Mouse (Mus musculus) natural killer cell, adult 2 months (primary cell): ENCODE measurements around the gene Heg1.

Source experiments
- DNase-seq, 2 experiments: peaks; one replicate each; pipeline ENCODE4 v3.0.0; 2022; ENCODE audit warnings: low spot score in 2 of 2

Heg1 gene

DNA sequence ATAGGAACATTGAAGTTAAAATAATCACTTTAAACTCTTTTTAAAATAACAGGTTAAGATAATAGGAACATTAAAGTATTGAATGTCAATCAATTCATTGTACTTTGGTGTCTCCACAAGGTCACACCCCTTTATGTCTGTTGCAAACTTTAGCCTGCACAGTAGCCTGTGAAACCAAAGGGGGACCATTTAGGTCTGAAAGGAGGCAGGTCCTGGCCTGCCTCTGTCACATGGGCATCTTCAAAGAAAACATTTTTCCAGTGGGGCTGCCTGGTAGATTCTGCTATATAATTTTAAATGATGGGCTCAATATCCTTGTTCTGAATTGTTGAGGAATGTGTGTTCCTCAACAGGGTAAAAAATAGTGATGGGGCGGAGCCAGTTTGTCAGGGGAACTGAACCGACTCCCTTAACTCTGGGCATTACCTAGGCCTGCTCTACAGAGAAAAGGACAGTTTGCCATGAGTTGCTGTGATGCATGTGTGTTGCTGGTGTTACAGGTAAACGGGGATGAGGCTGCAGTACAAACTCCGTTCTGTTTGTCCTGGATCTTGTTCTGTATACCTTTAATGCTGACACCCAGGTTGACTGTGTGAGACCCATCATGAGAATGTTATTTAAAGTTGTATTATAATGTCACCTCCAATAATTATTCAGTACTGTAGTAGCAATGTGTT, 86.7 kb downstream of the Heg1 start:
- no peak for DNase-seq

DNA sequence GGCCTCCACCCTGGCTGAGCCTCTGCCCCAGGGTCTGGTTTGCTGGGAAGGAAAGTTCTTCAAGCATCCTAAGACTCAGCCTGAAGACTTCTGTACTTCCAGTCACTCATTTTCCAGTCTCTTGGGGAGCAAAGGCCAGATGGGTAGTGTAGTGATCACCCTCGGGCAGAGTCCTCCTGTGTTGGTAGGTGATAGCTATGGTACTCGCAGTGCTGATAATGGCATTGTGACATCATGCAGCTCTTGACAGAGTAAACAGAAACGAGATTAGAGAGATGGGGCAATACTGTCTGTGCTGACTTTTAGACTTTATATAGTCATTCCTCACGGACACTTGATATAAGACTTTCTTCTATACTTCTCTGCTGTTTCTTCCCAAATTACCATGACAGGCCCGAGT, 88.6 kb downstream of the Heg1 start:
- no peak for DNase-seq

DNA sequence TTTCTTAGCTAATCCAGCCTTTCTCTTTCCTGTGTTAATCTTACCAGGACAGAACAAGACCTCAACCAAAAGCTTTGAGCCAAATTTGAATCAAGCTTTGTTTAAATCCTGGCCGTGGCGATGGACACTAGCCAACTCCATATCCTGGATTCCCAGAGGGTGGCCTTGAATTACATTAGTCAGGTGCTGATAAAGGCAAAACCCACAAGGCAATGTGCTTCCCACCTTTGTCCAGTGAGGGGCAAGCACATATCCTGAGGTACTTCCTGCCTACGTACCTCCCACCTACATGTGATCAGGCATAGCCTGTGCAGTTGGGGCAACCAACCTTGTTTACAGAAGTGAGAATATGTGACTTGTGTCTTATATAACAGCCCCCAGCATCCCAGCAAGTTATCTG, 90.8 kb downstream of the Heg1 start:
- no peak for DNase-seq

DNA sequence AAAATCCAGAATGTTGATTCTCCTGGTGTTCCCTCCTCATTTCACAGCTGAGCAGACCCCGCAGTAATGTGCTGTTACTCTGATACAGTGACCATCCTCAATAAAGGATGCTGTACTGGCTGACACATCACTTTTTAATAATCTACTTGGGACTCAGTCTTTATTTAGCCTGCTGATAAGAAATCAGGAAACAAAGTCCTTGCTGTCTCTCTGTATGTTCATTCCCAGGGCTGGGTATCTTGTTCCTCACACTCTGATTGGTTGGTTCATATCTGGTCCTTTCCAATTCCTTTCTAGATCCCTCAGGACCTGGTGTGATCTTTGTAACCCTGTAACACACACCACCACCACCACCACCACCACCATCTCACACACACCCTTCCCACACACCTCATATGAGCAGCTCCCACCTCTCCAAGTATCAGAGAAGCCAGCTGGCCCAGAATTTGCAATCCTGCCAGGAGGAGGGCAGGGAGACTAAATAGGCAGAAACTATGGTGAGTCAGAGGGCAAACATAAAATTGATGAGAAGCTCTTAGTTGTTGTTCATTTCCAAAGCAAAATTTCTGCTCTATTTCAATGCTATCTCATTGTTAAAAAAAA, 91.7 kb downstream of the Heg1 start:
- no peak for DNase-seq

DNA sequence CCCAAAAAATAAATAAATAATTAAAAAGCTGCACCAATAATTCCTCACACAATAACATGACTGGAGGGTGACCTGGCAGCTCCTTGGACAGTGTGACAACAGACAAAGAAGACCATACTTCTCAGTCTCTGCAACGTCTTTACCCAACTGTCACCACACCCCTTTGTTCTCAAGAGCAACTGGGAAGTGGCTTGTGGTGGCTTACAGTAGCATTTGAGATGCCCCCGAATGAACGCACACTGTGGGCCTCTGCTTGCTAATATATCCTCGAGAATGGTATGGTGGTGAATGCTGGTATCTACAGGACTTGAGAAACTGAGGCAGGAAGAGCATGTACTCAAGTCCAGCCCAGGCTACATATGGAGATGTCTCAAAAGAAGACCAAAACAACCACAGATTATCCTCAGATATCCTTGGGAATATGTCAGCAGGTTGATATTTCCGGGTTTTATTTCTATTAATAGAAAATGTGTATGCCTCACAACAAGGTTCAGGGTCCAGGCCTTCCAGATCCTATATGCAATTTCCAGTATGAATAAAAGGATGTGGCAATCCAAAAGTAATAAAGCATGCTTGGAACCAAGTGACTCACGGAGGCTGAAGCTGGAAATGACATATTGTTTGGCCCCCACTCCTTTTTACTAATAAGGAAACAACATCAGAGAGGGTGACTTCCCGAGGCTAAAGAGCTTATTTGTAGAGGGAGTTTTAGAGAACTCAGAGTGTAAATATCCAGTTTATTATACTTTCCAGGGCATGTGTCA, 92.8 kb downstream of the Heg1 start:
- DNase-seq: no peak

DNA sequence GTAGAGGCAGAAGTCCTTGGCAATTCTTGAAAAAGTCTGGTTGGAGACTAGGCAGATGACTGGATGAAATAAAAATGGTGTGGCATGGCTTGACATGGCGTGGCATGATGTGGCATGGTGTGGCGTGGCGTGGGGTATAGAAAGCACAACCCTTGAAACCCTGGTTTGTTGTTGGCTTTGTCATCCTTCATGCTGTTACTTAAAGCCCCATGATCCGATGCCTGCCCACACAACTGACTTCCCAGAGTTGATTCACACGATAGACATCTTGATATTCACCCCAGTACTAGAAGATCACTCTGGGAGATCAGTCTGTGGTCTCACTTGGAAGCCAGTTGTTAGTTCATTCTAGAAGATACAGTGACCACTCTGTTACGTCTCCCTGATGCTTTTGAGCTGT, 93.4 kb downstream of the Heg1 start:
- DNase-seq: no peak

DNA sequence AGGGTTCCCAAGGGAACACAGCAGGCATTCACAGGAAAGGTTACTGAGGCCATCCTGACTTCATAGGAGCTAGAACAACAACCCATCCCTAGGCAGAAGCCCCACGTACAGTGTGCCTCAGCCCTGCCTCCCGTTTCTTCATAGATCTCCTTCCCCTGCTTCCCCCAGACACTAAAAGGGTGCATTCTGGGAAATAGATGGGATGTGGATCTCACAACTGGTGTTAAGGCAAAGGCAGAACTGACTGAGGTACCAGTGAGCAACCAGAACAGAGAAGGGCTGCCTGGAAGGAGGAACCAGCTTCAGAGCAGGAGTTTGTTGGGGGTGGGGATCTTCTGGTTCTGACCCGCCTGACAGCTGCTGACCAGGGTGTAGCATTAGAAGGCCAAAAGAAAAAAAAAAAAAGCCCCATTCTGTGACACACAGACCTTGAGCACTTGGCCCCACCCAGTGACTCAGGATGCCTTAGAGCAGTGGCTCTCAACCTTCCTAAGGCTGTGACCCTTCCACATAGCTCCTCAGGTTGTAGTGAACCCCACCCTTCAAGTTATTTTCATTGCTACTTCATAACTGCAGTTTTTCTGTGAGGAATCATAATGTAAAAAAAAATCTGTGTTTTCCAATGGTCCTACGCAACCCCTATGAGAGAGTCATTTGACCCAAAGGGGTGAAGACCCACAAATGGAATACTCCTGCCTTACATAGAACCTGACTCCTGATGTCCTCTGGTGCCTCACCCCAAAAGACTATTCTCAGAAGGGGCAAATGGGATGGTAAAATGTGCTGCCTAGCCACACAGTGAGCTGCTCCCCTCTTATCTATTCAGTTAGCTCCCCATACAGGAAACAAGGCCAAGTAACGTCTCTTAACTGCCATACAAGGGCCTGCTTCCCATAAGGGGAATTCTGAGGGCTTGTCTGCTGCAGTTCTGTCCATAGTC, 97.9 kb downstream of the Heg1 start:
- DNase-seq: no peak

DNA sequence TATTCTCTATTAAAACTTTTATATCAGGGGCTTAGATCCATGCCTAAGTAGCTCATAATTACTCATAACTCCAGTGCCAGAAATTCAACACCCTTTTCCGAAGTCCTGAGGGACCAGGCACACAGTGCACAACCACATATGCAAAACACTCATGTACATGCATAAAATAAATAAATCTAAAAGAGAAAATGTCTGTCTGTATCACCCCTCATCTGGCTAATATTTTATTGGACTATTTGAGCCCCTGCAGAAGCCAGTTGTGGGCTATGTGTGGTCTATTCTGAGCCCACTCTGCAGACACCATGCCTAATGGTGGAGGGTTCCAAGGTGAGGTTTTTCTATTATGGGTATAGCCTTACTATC, 98.5 kb downstream of the Heg1 start:
- DNase-seq: no peak

DNA sequence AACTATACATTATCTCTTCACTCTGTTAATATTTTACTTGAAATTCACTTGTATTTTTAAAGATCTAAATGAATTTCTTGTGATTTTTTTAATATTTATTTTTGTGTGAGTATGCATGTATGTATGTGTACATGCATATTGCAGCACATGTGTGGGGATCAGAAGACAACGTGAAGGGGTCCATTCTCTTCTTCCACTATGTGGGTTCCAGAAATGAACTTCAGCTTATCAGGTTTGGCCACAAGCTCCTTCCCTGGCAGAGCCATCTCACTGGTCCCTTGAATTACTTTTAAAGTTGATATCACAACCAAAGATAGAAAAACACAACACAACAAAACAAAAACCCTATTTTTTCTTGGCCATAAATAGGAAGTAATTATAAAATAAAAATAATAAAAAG, 100.4 kb downstream of the Heg1 start:
- no peak for DNase-seq

DNA sequence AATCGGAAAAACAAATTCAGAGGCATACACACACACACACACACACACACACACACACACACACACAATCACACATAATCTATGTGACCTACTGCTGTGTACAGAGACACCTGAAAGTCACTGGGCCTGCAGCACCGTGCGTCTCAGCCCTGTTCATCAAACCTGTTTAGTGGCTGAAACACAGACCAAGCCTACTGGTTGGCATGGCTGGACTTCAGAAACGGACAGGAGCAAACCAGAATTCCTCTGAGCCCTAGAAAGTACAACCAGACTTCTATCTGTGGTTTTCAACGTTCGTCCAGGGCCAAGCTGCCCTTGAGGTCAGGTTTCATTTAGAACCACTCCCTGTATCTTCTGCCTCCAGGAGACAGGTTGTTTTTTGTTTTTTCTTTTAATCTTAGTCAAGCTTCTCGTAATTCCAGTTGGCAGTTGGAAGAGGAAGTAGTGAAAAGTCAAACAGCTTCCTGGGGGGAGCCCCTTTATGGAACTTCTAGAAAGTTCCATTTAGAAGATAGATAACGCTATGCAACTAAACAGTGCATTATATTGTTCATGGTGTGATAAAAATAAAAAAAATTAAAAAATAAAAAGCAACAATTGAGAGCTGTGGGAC, 101.0 kb downstream of the Heg1 start:
- DNase-seq: no peak

DNA sequence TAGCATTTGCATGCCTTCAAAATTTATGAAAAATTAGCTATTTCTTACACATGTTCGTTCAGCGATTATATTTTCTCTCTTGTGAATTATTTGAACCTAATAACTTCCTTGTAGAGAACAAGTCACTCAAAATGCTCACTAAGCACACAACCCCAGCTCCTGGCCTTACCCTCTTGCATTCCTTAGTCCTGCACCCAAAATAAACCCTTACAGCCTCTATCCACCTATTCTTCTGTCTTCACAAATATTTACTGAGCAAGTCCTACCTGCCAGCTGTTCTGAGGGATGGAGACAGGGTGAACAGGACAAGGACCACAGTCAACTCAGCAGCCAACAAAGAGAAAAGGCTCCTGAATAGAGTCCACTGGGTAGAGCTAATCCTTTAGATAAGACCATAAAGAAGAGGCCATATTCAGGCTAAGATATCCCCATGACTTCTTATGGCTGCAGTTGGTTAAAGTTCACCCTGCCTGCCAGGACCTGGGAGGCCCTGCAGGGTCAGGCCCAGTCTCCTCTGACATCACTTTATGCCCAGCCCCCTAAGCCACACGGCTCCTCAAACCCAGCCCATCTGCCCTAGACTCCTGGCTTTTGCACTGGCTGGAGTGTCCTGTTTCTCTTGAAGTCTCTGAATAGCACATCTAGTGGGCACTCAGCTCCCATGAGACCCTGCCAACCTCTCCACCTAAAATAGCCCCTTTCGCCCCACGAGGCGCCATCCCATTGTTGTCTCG, 102.7 kb downstream of the Heg1 start:
- no peak for DNase-seq

DNA sequence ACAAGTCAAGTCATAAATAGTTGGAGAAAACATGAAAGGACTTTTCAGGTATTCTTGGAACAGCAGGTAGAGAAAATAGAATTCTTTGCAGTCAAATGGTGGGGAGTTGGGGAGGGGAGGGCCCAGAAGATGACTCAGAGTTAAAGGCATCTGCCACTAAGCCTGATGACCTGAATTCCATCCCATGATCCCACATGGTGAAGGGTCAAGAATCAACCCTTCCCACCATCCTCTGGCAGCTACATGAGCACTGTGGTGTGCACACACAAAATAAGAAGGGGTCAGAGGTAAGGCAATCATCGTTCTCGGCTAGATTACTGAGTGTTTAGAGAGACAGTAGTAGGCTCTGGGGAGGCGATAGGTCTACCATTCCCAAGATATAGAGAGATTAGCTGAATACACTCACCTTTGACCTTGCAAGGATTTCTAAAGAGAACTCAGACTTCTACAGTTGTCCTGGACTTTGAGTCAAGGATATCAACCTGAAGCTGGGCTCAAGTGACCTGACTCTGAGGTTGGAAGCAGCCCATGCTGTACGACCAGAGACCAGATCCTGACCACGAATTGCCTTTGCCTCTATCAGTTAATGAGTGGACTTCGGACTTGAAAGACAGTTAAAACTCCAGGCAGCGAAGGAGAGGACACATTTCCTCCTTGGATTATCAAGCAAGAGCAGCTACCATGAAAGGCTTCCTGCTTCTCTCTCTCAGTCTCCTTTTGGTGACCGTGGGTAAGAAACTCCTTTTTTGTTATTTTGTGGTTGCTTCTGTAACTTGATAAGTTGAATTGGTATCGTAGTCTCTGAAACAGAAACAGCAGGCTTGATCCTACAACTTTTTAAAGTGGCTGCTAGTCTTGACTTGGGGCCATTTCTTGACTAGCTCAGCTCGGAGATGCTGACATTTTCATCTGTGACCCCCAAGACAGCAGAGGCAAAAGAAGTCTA, 109.9 kb downstream of the Heg1 start, which contains the start of gene Muc13:
Gene Muc13 (plus strand): TSS at position 192 of the 946 bp plus-strand sequence.
- DNase-seq: no peak

DNA sequence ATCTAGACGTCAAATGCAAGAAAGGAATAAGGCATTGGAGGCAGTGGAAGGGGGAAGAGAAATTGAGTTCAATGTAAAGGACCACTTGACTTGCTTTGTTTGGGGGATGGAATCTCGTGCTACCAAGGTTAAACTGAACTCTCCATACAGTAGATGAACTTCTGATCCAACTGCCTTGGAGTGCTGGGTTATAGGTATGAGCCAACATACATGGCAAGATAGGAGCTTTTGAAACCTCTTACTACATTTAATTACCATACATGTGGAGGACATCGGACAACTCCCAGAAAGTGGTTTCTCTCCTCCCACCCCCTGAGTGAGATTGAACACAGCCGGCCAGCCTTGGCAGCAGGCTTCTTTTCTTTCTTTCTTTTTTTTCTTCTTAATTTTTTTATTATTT, 110.9 kb downstream of the Heg1 start:
- DNase-seq: no peak

DNA sequence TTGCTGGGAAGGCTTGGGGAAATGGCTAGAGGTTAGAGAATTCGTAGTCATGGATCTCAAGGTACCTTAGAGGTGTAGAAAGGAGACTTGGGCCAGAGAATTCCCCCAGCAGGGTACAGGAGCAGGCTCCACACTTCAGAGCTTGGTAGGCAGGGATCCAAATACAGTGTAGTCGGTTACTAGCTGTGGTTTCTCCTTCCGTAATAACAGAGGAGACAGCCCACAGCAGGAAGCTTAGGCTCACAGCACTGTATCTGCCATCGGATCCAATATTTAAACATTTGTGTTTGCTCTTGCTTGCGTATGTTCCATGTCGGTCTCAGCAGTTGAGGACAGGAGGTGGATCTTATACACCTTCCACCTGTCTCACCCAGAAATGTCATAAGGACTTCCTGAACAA, 111.7 kb downstream of the Heg1 start:
- DNase-seq: no peak

DNA sequence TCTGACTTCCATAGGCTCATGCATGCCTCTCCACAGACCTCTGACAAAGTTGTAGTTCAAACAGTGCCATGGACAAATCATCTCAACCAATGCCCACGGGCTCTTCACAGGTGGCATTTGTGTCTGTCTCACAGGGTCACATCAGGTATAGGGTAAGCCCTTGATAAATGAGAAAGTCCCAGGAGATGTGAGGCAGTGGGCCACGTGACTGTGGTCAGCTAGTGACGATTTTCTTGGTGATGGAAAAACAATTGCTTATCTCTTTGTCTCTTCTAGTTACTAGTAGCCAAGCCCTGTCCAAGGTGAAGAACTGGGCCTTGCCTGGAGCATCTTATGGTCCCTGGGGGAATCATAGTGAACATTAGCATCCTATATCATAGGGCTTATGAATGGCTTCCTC, 112.6 kb downstream of the Heg1 start:
- no peak for DNase-seq

DNA sequence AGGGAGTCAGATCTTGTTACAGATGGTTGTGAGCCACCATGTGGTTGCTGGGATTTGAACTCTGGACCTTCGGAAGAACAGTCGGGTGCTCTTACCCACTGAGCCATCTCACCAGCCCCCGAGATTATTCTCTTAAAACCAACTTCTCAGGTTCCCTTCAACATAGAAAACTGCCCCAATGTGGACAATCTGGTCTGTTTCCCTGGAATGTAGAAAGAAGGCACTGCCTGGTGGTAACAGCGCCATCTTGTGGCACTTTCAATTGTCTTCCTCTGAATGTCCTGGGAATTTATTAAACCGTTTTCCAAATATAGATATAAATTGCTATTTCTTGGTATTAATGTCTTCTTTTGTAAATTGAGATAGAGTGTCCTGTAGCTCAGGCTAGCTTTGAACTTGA, 113.7 kb downstream of the Heg1 start:
- peak in 1 of 2 experiments; percentile 25 for DNase-seq

DNA sequence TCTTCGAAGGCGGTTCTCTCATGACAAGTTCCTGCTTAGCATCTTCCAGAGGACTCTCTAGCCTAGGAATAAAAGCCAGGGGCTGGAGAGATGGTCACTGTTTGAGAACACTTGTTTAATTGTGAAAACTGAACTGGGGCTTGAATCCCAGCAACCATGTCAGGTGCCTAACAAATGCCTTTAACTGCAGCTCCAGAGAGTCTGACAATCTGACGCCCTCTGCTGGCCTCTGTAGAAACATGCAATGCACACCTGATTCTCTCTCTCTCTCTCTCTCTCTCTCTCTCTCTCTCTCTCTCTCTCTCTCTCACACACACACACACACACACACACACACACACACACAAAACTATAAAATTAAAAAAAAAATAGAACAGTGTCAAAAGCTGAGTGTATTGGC, 125.8 kb downstream of the Heg1 start:
- no peak for DNase-seq

DNA sequence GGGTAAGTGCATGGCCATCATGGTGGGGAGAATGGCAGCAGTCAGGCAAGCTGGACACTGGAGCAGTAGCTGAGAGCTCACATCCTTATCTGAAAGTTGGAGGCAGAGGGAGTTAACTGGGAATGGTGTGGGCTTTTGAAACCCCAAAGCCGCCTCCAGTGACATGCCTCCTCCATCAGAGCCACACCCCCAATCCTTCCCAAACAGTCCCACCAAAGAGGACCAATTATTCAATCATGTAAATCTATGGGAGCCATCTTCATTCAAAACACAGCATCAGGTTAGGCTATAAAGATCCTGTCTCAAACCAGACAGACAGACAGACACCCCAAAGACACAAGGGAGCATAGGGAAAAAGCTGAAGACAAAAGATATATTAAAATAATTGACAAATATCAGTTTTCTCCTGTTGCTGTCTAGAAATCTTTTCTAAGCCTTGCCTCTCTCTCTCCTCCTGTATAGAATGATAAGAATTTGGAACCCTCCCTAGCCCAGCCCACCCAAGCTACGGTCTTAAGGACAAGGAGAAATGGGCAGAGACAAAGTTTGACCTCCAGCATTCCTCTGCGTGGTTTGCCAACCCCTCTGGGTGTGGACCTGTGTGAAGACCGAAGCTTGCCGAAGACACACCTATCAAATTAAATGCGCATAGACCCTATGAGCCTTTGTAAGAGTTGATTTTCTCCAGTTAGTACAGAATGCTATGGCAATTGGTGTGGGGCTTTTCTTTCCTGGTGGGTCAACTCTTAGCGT, 134.4 kb downstream of the Heg1 start:
- DNase-seq: no peak
